Mouse (Mus musculus) liver, postnatal 0 days (tissue): Measurements from ENCODE around the gene Gpat3. TPM values are rescaled to one million over a fixed set of nuclear protein-coding genes. Genes with fewer than 3 reads are reported as not detected.

Source experiments
- ATAC-seq: fragments of 200-750 bp; cut with Nextera tagmentation; 2 replicates; pipeline ENCODE4 v1.8.0; 2017; ENCODE audit warnings: mild to moderate bottlenecking, moderate library complexity
- DNase-seq: peaks from one replicate; pipeline ENCODE4 v3.0.0-alpha.2; 2016
- H3K27ac ChIP-seq: fragments of 300-500 bp; sonication (generic); 2 replicates; pipeline ENCODE4 v1.5.1; 2014; ENCODE audit warnings: antibody characterized with exemption, moderate library complexity, mild to moderate bottlenecking, low read depth
- H3K27me3 ChIP-seq: fragments of 300-500 bp; sonication (generic); 2 replicates; pipeline ENCODE4 v1.6.1; 2014; ENCODE audit warnings: low read length, control low read depth, mixed read lengths; ENCODE audit not compliant: insufficient read depth
- H3K36me3 ChIP-seq: fragments of 300-500 bp; sonication (generic); replicated peaks from 2 replicates; pipeline ENCODE4 v1.6.1; 2014; ENCODE audit warnings: mild to moderate bottlenecking, control low read depth, low read length, moderate library complexity, mixed read lengths; ENCODE audit not compliant: insufficient read depth
- H3K4me1 ChIP-seq: fragments of 300-500 bp; sonication (generic); 2 replicates; pipeline ENCODE4 v1.6.1; 2014; ENCODE audit warnings: antibody characterized with exemption, mild to moderate bottlenecking, control low read depth; ENCODE audit not compliant: insufficient read depth
- H3K4me2 ChIP-seq: fragments of 300-500 bp; sonication (generic); 2 replicates; pipeline ENCODE4 v1.6.1; 2014; ENCODE audit warnings: low read depth, mild to moderate bottlenecking, low read length, moderate library complexity, mixed read lengths
- H3K4me3 ChIP-seq: fragments of 300-500 bp; sonication (generic); 2 replicates; pipeline ENCODE4 v1.5.1; 2014; ENCODE audit warnings: low read depth, low read length
- H3K9ac ChIP-seq: fragments of 300-500 bp; sonication (generic); replicated peaks from 2 replicates; pipeline ENCODE4 v1.6.1; 2014; ENCODE audit warnings: mild to moderate bottlenecking, moderate library complexity
- H3K9me3 ChIP-seq: fragments of 300-500 bp; sonication (generic); 2 replicates; pipeline ENCODE4 v1.6.1; 2016; ENCODE audit warnings: mild to moderate bottlenecking, control low read depth, low read length, mixed read lengths
- CTCF ChIP-seq: sonication (generic); IDR thresholded peaks from 2 replicates; pipeline ENCODE4 v1.5.1; 2016; ENCODE audit warnings: antibody characterized with exemption, low read depth
- EP300 ChIP-seq: IDR thresholded peaks from 2 replicates; pipeline ENCODE4 v1.6.1; 2016; ENCODE audit warnings: antibody characterized with exemption, low read depth, mild to moderate bottlenecking
- WGBS: fragments of 180-500 bp; shearing (Covaris S2); extraction: QIAGEN DNeasy Blood & Tissue Kit; methylation state at CpG from one replicate; pipeline ENCODE4 v1.1.7; 2014; ENCODE audit not compliant: insufficient replicate concordance; 5-methylcytosine and 5-hydroxymethylcytosine counted together
- polyA plus RNA-seq: library from polyadenylated mRNA; unstranded; fragments of >200 nt; fragmentation: Nextera tagmentation; extraction: Ambion mirVana; gene quantifications from 2 replicates; pipeline ENCODE4 v1.2.1, GENCODE M21; 2015

Gene Gpat3
- polyA plus RNA-seq, 1 experiment from 2014 or later = 21.2 TPM

DNA sequence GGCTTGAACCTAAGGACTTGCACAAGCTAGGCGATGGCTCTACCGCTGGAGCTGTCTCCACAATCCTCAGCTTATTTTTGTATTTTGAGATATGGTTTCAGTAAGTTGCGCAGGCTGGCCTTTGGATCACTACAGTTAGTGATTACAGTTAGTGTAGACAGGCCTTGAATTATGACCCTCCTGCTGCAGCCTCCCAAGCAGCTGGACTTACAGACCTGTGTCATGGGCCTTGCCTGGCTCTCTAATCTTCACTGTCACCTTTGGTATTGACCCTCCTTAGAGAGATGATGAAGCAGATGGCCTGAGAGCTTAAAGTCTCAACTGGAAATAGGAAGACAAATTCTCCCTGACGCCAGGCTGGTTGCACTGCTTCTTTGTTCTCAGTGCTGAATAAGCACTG, 8.4 kb downstream of the Gpat3 start:
- Histone ChIP-seq H3K9ac (no peak overlapping the region), H3K27ac (peak overlapping the region; percentile 48; the same call in 1 of the 2 replicates), H3K4me3 (no peak overlapping the region), H3K4me2 (no peak overlapping the region), H3K27me3 (no peaks in the 10 kb centered on the region), H3K9me3 (no peaks in the 10 kb centered on the region), H3K4me1 (peaks cover 2% of the 10 kb centered on the region; the same call in 1 of the 2 replicates), H3K36me3 (0 out of 2 replicates have a peak, but pooled peaks cover 3% of the 10 kb centered on the region)
- TF ChIP-seq EP300 = no peak
- TF ChIP-seq CTCF = no peak
- 65% methylated on average over 4 of the region's 4 CpGs for WGBS
- no peak for ATAC-seq
- DNase-seq = no peak

DNA sequence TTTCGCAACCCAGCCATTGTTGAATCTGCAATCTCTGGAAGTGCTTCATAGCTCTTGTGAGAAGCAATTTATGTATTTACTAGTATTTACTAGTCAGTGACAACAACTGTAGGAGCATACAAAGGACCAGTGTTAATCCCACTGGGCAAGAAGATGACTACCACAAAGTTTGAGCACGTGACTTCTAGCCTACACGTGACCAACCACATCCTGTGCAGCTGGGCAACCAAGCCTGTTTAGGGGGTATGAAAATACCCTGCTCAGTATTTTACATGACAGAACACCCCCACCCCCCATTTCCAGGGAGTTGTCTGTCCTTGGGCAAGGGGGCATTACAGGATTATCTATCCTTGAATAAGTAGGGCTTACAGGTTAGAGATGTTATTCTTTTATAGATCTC, 11.0 kb downstream of the Gpat3 start:
- peak; percentile 36 for DNase-seq
- no peak overlapping the region for H3K4me2 ChIP-seq
- peaks cover 20% of the 10 kb centered on the region for H3K4me1 ChIP-seq
- H3K9ac ChIP-seq = no peak overlapping the region
- no peak for ATAC-seq
- peak overlapping the region; percentile 9 for H3K27ac ChIP-seq
- H3K4me3 ChIP-seq = no peak overlapping the region
- no peaks in the 10 kb centered on the region for H3K27me3 ChIP-seq
- no peaks in the 10 kb centered on the region for H3K9me3 ChIP-seq
- H3K36me3 ChIP-seq = 0 out of 2 replicates have a peak, but pooled peaks cover 3% of the 10 kb centered on the region
- TF ChIP-seq CTCF (no peak), EP300 (no peak)
- WGBS = 47% methylated on average over 3 of the region's 3 CpGs

- peak; percentile 92 for TF ChIP-seq EP300
- no peak for TF ChIP-seq CTCF
- peak; percentile 96 for ATAC-seq
- H3K27me3 ChIP-seq = no peaks in the 10 kb centered on the region
- H3K9ac ChIP-seq = no peak overlapping the region; the same call in 1 of the 2 replicates
- peak overlapping the region; percentile 42 for H3K4me2 ChIP-seq
- peak; percentile 84 for DNase-seq
- H3K4me3 ChIP-seq = no peak overlapping the region
- no peaks in the 10 kb centered on the region for H3K9me3 ChIP-seq
- H3K27ac ChIP-seq = peak overlapping the region; percentile 86
- H3K4me1 ChIP-seq = peaks cover 30% of the 10 kb centered on the region
- WGBS = 35% methylated on average over 12 of the region's 12 CpGs
- 0 out of 2 replicates have a peak, but pooled peaks cover 3% of the 10 kb centered on the region for H3K36me3 ChIP-seq
These were observed 15.0 kb downstream of the Gpat3 start for GRCm38 (mm10) chr5:100860417-100861053.

DNA sequence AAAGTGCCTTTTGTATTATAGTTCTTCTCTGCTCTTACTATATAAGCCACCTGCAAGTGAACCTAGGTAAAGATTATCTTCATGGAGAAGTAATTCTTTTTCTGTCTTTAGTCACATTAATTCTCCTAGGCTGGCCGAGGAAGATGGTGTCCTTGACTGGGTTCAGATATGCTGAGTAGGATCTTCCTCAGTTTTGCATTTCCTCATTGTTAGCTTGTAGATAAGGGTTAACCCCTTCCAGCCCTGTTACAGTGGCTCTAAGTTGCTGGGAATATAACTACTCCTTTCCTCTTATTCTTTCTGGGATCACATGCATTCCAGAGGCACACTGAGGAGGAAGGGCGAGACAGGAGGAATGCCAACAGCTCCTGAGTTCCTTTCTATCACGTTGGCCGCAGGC, 15.6 kb downstream of the Gpat3 start:
- DNase-seq = no peak
- 0 out of 2 replicates have a peak, but pooled peaks cover 3% of the 10 kb centered on the region for H3K36me3 ChIP-seq
- no peak for TF ChIP-seq EP300
- no peak for TF ChIP-seq CTCF
- H3K4me3 ChIP-seq = no peak overlapping the region
- H3K4me1 ChIP-seq = peaks cover 30% of the 10 kb centered on the region
- H3K27me3 ChIP-seq = no peaks in the 10 kb centered on the region
- no peak for ATAC-seq
- peak overlapping the region; percentile 42 for H3K4me2 ChIP-seq
- no peak overlapping the region; the same call in 1 of the 2 replicates for H3K9ac ChIP-seq
- H3K27ac ChIP-seq = peak overlapping the region; percentile 86
- WGBS = 45% methylated on average over 4 of the region's 4 CpGs
- no peaks in the 10 kb centered on the region for H3K9me3 ChIP-seq

- Histone ChIP-seq H3K9me3 (no peaks in the 10 kb centered on the region), H3K9ac (no peak overlapping the region), H3K4me1 (peaks cover 30% of the 10 kb centered on the region), H3K4me3 (no peak overlapping the region), H3K27ac (peak overlapping the region; percentile 86), H3K27me3 (no peaks in the 10 kb centered on the region), H3K36me3 (0 out of 2 replicates have a peak, but pooled peaks cover 3% of the 10 kb centered on the region), H3K4me2 (no peak overlapping the region)
- WGBS = 77% methylated on average over 7 of the region's 7 CpGs
- no peak for DNase-seq
- ATAC-seq = peak; percentile 20; the same call in 1 of the 2 replicates
- no peak for TF ChIP-seq EP300
- no peak for TF ChIP-seq CTCF
These were observed 16.3 kb downstream of the Gpat3 start for GRCm38 (mm10) chr5:100861811-100862210.

DNA sequence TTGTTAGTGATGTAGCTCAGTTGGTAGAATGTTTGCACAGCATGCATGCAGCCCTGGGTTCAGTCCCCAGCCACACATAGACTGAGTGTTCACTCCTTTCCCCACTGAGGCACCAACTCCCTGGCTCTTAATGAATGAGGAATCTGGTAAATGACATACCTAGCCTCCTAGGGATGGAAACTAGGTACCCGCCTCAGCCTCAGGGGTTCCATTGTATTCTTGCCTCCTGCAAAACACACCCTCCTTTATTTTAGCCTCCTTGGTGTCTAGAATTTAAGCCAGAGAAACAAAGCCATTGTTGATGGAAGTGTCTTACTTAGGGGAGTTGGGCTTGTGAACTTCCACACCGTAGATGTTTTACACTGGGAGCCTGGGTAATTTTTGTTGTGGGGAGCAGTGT, 17.6 kb downstream of the Gpat3 start:
- Histone ChIP-seq H3K9ac (no peak overlapping the region), H3K4me3 (no peak overlapping the region), H3K4me2 (no peak overlapping the region), H3K9me3 (no peaks in the 10 kb centered on the region), H3K36me3 (no peaks in the 10 kb centered on the region), H3K27me3 (no peaks in the 10 kb centered on the region), H3K4me1 (peaks cover 30% of the 10 kb centered on the region), H3K27ac (no peak overlapping the region)
- TF ChIP-seq CTCF (no peak), EP300 (no peak)
- no peak for DNase-seq
- WGBS = 78% methylated on average over 2 of the region's 2 CpGs
- ATAC-seq = no peak
